Mouse (Mus musculus) macrophage (primary cell): ENCODE data around the gene Mpig6b. TPM values are rescaled to one million over a fixed set of nuclear protein-coding genes. Genes with fewer than 3 reads are reported as not detected.

Source experiments
- H3K27ac ChIP-seq: fragments of 350-480 bp; formaldehyde crosslinking; 2 replicates; pipeline ENCODE4 v1.9.0; 2021
- H3K36me3 ChIP-seq: fragments of 350-480 bp; formaldehyde crosslinking; 2 replicates; pipeline ENCODE4 v1.9.0; 2021; ENCODE audit errors: inconsistent target
- H3K4me3 ChIP-seq: fragments of 350-480 bp; formaldehyde crosslinking; 2 replicates; pipeline ENCODE4 v1.9.0; 2021; ENCODE audit errors: inconsistent target
- H3K79me2 ChIP-seq: fragments of 350-480 bp; formaldehyde crosslinking; 2 replicates; pipeline ENCODE4 v1.9.0; 2021; ENCODE audit errors: inconsistent target
- WGBS: methylation state at CpG from one replicate; pipeline ENCODE4 v1.1.7; 2026; ENCODE audit warnings: inconsistent platforms; ENCODE audit not compliant: missing documents; 5-methylcytosine and 5-hydroxymethylcytosine counted together
- polyA plus RNA-seq: library from polyadenylated mRNA; stranded (reverse); fragments of 250-400 nt; gene quantifications from 3 replicates; pipeline ENCODE4 v1.2.4, GENCODE M21; 2018; ENCODE audit warnings: inconsistent platforms

The Mpig6b gene
- polyA plus RNA-seq, 1 experiment from 2014 or later = 0.17 TPM

GRCm38 (mm10) chr17:35058911-35059892, 6.8 kb downstream of the Mpig6b start, which contains the start of gene Ddah2:
TSS of gene Ddah2 (plus strand) at chr17:35059035.
- peaks cover 17% of the 10 kb centered on the region for H3K79me2 ChIP-seq
- H3K27ac ChIP-seq = peak within 1 kb of the TSS; percentile 35
- peaks cover 37% of the 10 kb centered on the region for H3K36me3 ChIP-seq
- 3% methylated on average over 48 of the region's 57 CpGs for WGBS
- H3K4me3 ChIP-seq = peak within 1 kb of the TSS; percentile 37

GRCm38 (mm10) chr17:35058316-35058715, 7.7 kb downstream of the Mpig6b start:
- Histone ChIP-seq H3K79me2 (peaks cover 25% of the 10 kb centered on the region), H3K4me3 (no peak overlapping the region), H3K27ac (no peak overlapping the region), H3K36me3 (peaks cover 46% of the 10 kb centered on the region)
- WGBS = 82% methylated on average over 9 of the region's 9 CpGs

- 87% methylated on average over 3 of the region's 3 CpGs for WGBS
- peaks cover 57% of the 10 kb centered on the region for H3K36me3 ChIP-seq
Observed at GRCm38 (mm10) chr17:35057090-35057489, 8.9 kb downstream of the Mpig6b start.

GRCm38 (mm10) chr17:35055691-35056495, 10.1 kb downstream of the Mpig6b start:
- H3K79me2 ChIP-seq = peaks cover 50% of the 10 kb centered on the region
- WGBS = 89% methylated on average over 7 of the region's 7 CpGs
- no peak overlapping the region for H3K27ac ChIP-seq
- H3K4me3 ChIP-seq = no peak overlapping the region
- H3K36me3 ChIP-seq = peaks cover 57% of the 10 kb centered on the region

More at GRCm38 (mm10) chr17:35057090-35057489, 8.9 kb downstream of the Mpig6b start:
- H3K79me2 ChIP-seq = peaks cover 38% of the 10 kb centered on the region
- H3K27ac ChIP-seq = no peak overlapping the region
- H3K4me3 ChIP-seq = no peak overlapping the region

- Histone ChIP-seq H3K36me3 (peaks cover 45% of the 10 kb centered on the region), H3K27ac (peak overlapping the region; percentile 98), H3K4me3 (peak overlapping the region; percentile 94), H3K79me2 (peaks cover 61% of the 10 kb centered on the region)
- WGBS = 79% methylated on average over 7 of the region's 12 CpGs
Observed at GRCm38 (mm10) chr17:35052271-35052798, 13.6 kb downstream of the Mpig6b start.

- Histone ChIP-seq H3K27ac (peak overlapping the region; percentile 98), H3K36me3 (peaks cover 42% of the 10 kb centered on the region), H3K79me2 (peaks cover 61% of the 10 kb centered on the region), H3K4me3 (peak overlapping the region; percentile 94)
- WGBS = under 1% methylated on average over 21 of the region's 21 CpGs
Observed at GRCm38 (mm10) chr17:35051156-35052086, 14.6 kb downstream of the Mpig6b start.

- Histone ChIP-seq H3K4me3 (peak overlapping the region; percentile 94), H3K79me2 (peaks cover 55% of the 10 kb centered on the region), H3K36me3 (peaks cover 31% of the 10 kb centered on the region), H3K27ac (peak overlapping the region; percentile 98)
- under 1% methylated on average over 27 of the region's 27 CpGs for WGBS
Observed at GRCm38 (mm10) chr17:35050126-35050750, 15.7 kb downstream of the Mpig6b start.

GRCm38 (mm10) chr17:35049561-35050016, 16.4 kb downstream of the Mpig6b start, which contains the start of gene Clic1:
TSS of gene Clic1 (plus strand) at chr17:35049966.
- Histone ChIP-seq H3K36me3 (peaks cover 24% of the 10 kb centered on the region; the same call in 1 of the 2 replicates), H3K27ac (peak within 1 kb of the TSS; percentile 98), H3K79me2 (peaks cover 48% of the 10 kb centered on the region), H3K4me3 (peak within 1 kb of the TSS; percentile 94)
- 0% methylated on average over 10 of the region's 11 CpGs for WGBS

GRCm38 (mm10) chr17:35048932-35049440, 17.0 kb downstream of the Mpig6b start:
- 18% methylated on average over 5 of the region's 5 CpGs for WGBS
- peak overlapping the region; percentile 98 for H3K27ac ChIP-seq
- H3K79me2 ChIP-seq = peaks cover 42% of the 10 kb centered on the region
- peak overlapping the region; percentile 94; the same call in 1 of the 2 replicates for H3K4me3 ChIP-seq
- peaks cover 18% of the 10 kb centered on the region; the same call in 1 of the 2 replicates for H3K36me3 ChIP-seq

GRCm38 (mm10) chr17:35048149-35048931, 17.6 kb downstream of the Mpig6b start:
- peaks cover 36% of the 10 kb centered on the region for H3K79me2 ChIP-seq
- 0% methylated on average over 11 of the region's 11 CpGs for WGBS
- peak overlapping the region; percentile 98 for H3K27ac ChIP-seq
- no peak overlapping the region; the same call in 1 of the 2 replicates for H3K4me3 ChIP-seq
- H3K36me3 ChIP-seq = peaks cover 12% of the 10 kb centered on the region; the same call in 1 of the 2 replicates

- WGBS = 0% methylated on average over 1 of the region's 1 CpGs
- H3K36me3 ChIP-seq = peaks cover 5% of the 10 kb centered on the region; the same call in 1 of the 2 replicates
- H3K27ac ChIP-seq = peak overlapping the region; percentile 98
- H3K79me2 ChIP-seq = peaks cover 29% of the 10 kb centered on the region
- H3K4me3 ChIP-seq = no peak overlapping the region
Observed at GRCm38 (mm10) chr17:35047688-35048087, 18.3 kb downstream of the Mpig6b start.
